ENCODE assay signal across 15 mouse cellular contexts in the genomic region with DNA sequence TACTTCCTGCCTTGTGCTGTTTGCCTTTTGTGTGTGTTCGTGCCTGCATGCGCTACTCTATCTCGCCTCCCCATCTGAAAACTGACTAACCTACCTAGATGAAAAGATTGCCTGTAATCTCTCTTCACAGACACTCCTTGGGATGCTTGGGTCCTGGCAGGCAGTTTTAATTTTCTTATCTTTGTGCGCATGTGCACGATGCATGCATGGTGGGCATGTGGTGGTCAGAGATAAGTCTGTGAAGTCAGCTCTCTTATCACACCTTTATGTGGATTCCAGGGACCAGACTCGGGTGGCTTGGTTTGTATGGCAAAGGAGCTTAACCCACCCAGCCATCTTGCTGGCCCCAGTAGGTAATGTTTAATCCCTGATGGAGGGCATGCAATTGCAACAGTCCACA.
DNase-seq lines count a peak whose midpoint lies in the region; ATAC-seq lines count a peak whose summit lies in the region.
"Had no signal": no experiment of that assay in that cellular context is flagged by ENCODE, and none has a peak within 500 bp of the region (broad histone marks: within the 10 kb centered on the region; RNA-seq: fewer than 3 reads in every experiment).

No protein-coding gene starts in this region.

- peaks cover 16% of the 10 kb centered on the region for H3K27me3 ChIP-seq in megakaryocyte, embryonic 14.5 days (replicated peaks)
- no peaks in the 10 kb centered on the region for H3K27me3 ChIP-seq in stomach, embryonic 15.5 days (replicated peaks)
- H3K27me3 ChIP-seq: Patski had no signal

- no peak for ATAC-seq in megakaryocyte, adult 5-6 weeks (ENCODE audit: poor library complexity, severe bottlenecking)
- ATAC-seq in stomach, embryonic 15.5 days (ENCODE audit: insufficient read depth, low FRiP score, low read depth): peak; percentile 77
- ATAC-seq: CD4-positive, CD25-positive, alpha-beta regulatory T cell, adult 4 months had no signal

- no peak overlapping the region for H3K9ac ChIP-seq in stomach, embryonic 15.5 days
- H3K9ac ChIP-seq: midbrain, embryonic 12.5 days had no signal

- WGBS in stomach, embryonic 15.5 days: 68% methylated on average over 6 of the region's 6 CpGs

- H3K4me1 ChIP-seq in megakaryocyte, embryonic 14.5 days: peaks cover 35% of the 10 kb centered on the region
- peaks cover 17% of the 10 kb centered on the region for H3K4me1 ChIP-seq in stomach, embryonic 15.5 days

- no peak overlapping the region for H3K4me2 ChIP-seq in stomach, embryonic 15.5 days
- H3K4me2 ChIP-seq: midbrain, embryonic 12.5 days had no signal

- H3K9me3 ChIP-seq in megakaryocyte, embryonic 14.5 days: peaks cover 6% of the 10 kb centered on the region; the same call in 1 of the 2 replicates
- no peaks in the 10 kb centered on the region for H3K9me3 ChIP-seq in stomach, embryonic 15.5 days
- H3K9me3 ChIP-seq: midbrain, embryonic 12.5 days had no signal

- H3K36me3 ChIP-seq in megakaryocyte, embryonic 14.5 days (replicated peaks; ENCODE audit: low read length): no peaks in the 10 kb centered on the region
- H3K36me3 ChIP-seq in stomach, embryonic 15.5 days: no peaks in the 10 kb centered on the region
- H3K36me3 ChIP-seq: midbrain, embryonic 12.5 days had no signal

- H3K4me3 ChIP-seq in megakaryocyte, embryonic 14.5 days (replicated peaks): peak overlapping the region; percentile 40
- H3K4me3 ChIP-seq in stomach, embryonic 15.5 days (replicated peaks): no peak overlapping the region
- H3K4me3 ChIP-seq: midbrain, embryonic 12.5 days had no signal

- no peak overlapping the region for H3K27ac ChIP-seq in stomach, embryonic 15.5 days
- H3K27ac ChIP-seq: midbrain, embryonic 12.5 days had no signal

- DNase-seq in c-Kit-negative CD71-positive TER-119-positive erythroid progenitor cells, embryonic 14.5 days (ENCODE audit: low read depth, low spot score): peak; percentile 71
- peak; percentile 85 for DNase-seq in liver
- DNase-seq in thymus, postnatal 0 days (ENCODE audit: low spot score): no peak
- no peak for DNase-seq in cerebellum, postnatal 4 days (ENCODE audit: low spot score in 2 of 2)
- DNase-seq: cerebellum, postnatal 25 days; heart, adult 11 months; kidney, adult 2 months; lung, adult 2 months; thymus, adult 18-20 months had no signal

Comparison
In these comparisons a context has a peak if more than half of its experiments do, and no peak if none do; other contexts are left out.
1. DNase-seq: peak in c-Kit-negative CD71-positive TER-119-positive erythroid progenitor cells, embryonic 14.5 days (single experiment) and liver (single experiment); none in thymus, postnatal 0 days (single experiment) and cerebellum, postnatal 4 days (0 of 2).